Mouse (Mus musculus) lung, adult 10 weeks (tissue): ENCODE data around the gene Clec2g. TPM values are rescaled to one million over a fixed set of nuclear protein-coding genes. Genes with fewer than 3 reads are reported as not detected.

Experiments
- polyA plus RNA-seq: library from polyadenylated mRNA; stranded (reverse); fragments of 350-450 nt; fragmentation: Illumina TruSeq; extraction: RNeasy Lipid Tissue Mini Kit (QIAGEN cat#74804); gene quantifications from one replicate; pipeline ENCODE4 v1.2.3, GENCODE M21; 2014; ENCODE audit warnings: low read depth, low replicate concordance; ENCODE audit not compliant: insufficient read depth

Gene Clec2g
- not detected for polyA plus RNA-seq

DNA sequence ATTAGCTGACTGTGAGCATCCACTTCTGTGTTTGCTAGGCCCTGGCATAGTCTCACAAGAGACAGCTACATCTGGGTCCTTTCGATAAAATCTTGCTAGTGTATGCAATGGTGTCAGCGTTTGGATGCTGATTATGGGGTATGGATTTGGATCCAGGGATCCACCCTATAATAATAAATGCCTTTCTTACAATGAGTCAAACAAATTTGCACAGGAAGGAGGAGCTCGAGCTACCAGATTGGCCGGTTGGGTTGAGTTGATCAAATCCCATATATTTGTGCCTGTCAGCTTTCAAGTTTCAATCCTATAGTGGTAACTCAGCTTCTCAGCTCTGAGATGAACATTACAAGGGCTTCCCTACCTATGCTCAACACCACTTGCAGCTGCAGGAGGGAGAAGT, at the start of gene Clec2g:
TSS of gene Clec2g (plus strand) at position 301 of the 400 bp plus-strand sequence.

DNA sequence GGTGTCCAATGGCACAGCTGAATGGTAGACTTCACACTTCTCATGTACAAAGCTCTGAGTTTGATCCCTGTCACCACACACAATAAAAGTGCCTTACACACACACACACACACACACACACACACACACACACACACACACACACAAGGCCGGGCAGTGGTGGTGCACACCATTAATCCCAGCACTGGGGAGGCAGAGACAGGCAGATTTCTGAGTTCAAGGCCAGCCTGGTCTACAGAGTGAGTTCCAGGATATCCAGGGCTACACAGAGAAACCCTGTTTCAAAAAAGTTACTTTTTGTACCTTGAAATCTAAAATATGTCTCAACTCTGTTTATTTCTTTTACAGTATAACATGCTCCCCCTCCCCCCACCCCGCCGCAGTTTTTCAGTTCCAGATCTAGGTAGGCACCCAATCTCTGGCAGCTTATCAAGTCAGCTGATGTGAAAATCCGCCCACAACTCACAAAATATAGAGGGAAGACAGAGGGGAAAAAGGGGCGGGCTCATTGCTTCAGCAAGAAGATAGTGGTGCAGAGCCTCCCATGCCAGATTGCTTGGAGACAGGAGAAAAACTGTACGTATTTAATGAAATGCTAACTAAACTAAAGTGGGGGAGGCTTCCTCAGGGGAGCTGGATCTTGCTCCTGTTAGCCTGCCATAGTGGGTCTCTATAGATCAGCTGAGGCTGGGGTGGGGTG, 46.9 kb upstream of the Clec2g start, which contains the start of gene Clec2i:
TSS of gene Clec2i (plus strand) at position 498 of the 700 bp plus-strand sequence.

DNA sequence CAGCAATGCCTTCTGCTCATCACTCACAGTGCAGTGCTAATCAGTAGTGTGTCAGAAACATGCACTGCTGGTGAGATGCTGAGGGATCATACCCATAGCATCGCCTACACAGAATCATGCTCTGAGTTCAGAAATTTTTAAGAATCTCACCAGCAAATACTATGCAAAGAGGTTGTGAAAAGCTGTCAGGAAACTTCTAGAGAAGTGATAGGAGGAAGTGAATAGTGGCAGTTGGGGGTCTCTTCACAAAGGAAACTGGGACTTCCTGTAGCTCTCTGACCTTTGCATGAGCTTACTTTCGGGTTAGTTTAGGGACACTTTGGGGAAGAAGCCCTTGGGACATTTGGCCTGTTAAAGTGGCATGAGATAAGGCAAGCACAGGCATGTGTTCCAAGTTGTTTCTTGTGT, 43.2 kb upstream of the Clec2g start, which contains the start of gene BC035044:
TSS of gene BC035044 (minus strand) at position 179 of the 408 bp plus-strand sequence.

Other genes with a start within 250 kb of the Clec2g start
- not detected for gene Klrb1, start 211.3 kb upstream of the Clec2g start, polyA plus RNA-seq
- gene Klrb1c, start 145.2 kb upstream of the Clec2g start, polyA plus RNA-seq, result 7.1 TPM
- gene Gm44511, start 108.1 kb upstream of the Clec2g start, polyA plus RNA-seq, result not detected
- gene Klrb1b, start 108.0 kb upstream of the Clec2g start, polyA plus RNA-seq, result 5.0 TPM
- 3.0 TPM for gene Clec2i, start 46.8 kb upstream of the Clec2g start, polyA plus RNA-seq
- 4.2 TPM for gene BC035044, start 43.3 kb upstream of the Clec2g start, polyA plus RNA-seq
- gene Klrb1f, start 111.5 kb downstream of the Clec2g start, polyA plus RNA-seq, result 0.86 TPM
- gene Clec2e, start 166.5 kb downstream of the Clec2g start, polyA plus RNA-seq, result not detected
- gene Clec2d, start 246.2 kb downstream of the Clec2g start, polyA plus RNA-seq, result 369 TPM